Mouse (Mus musculus) forebrain, embryonic 13.5 days (tissue): ENCODE data around the gene Rpl7l1. TPM values are rescaled to one million over a fixed set of nuclear protein-coding genes. Genes with fewer than 3 reads are reported as not detected.
A peak's percentile ranks its signal among the peaks of the same experiment; 100 is the strongest.

Source experiments
- ATAC-seq: fragments of 200-750 bp; cut with Nextera tagmentation; 2 replicates; pipeline ENCODE4 v1.8.0; 2017
- H3K27ac ChIP-seq: fragments of 300-500 bp; sonication (generic); 2 replicates; pipeline ENCODE4 v1.5.1; 2015; ENCODE audit warnings: inconsistent platforms, mild to moderate bottlenecking, moderate library complexity
- H3K27me3 ChIP-seq: fragments of 300-500 bp; sonication (generic); 2 replicates; pipeline ENCODE4 v1.6.1; 2015; ENCODE audit warnings: mild to moderate bottlenecking, inconsistent platforms
- H3K36me3 ChIP-seq: fragments of 300-500 bp; sonication (generic); 2 replicates; pipeline ENCODE4 v1.6.1; 2015; ENCODE audit warnings: mild to moderate bottlenecking, inconsistent platforms; ENCODE audit not compliant: poor library complexity, severe bottlenecking
- H3K4me1 ChIP-seq: fragments of 300-500 bp; sonication (generic); 2 replicates; pipeline ENCODE4 v1.6.1; 2015; ENCODE audit warnings: inconsistent platforms
- H3K4me2 ChIP-seq: fragments of 300-500 bp; sonication (generic); 2 replicates; pipeline ENCODE4 v1.6.1; 2015; ENCODE audit warnings: inconsistent platforms, mild to moderate bottlenecking, moderate library complexity
- H3K4me3 ChIP-seq: fragments of 300-500 bp; sonication (generic); 2 replicates; pipeline ENCODE4 v1.5.1; 2015; ENCODE audit warnings: mild to moderate bottlenecking, inconsistent platforms
- H3K9ac ChIP-seq: fragments of 300-500 bp; sonication (generic); 2 replicates; pipeline ENCODE4 v1.6.1; 2015; ENCODE audit warnings: mild to moderate bottlenecking, inconsistent platforms
- H3K9me3 ChIP-seq: fragments of 300-500 bp; sonication (generic); replicated peaks from 2 replicates; pipeline ENCODE4 v1.6.1; 2016; ENCODE audit warnings: inconsistent platforms
- WGBS: fragments of 180-500 bp; shearing (Covaris S2); methylation state at CpG from one replicate; pipeline ENCODE4 v1.1.7; 2015; 5-methylcytosine and 5-hydroxymethylcytosine counted together
- polyA plus RNA-seq: library from polyadenylated mRNA; unstranded; fragments of >200 nt; fragmentation: Nextera tagmentation; extraction: Ambion mirVana; gene quantifications from 2 replicates; pipeline ENCODE4 v1.2.1, GENCODE M21; 2015

Rpl7l1 gene
- polyA plus RNA-seq, 1 experiment from 2014 or later: 143 TPM

DNA sequence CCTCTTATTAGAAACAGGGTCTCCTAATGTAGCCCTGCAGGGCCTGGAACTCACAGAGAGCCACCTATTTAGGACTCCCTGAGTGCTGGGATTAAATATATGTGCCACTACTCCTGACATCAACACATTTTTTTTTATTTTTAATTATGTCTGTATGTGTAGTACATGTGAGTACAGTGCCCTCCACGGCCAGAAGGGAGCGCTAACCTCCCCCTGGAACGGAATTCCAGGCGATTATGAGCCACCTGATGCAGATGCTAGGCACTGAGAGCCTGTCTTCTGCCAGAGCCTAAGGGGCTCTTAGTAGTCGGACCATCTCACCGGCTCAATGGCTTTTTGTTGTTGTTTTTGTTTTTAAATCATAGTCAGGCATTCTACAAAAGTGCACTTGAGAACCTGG lies 54.5 kb downstream of the Rpl7l1 start:
- peaks cover 15% of the 10 kb centered on the region for H3K27me3 ChIP-seq
- no peak overlapping the region for H3K4me2 ChIP-seq
- no peaks in the 10 kb centered on the region for H3K9me3 ChIP-seq
- H3K36me3 ChIP-seq: peaks cover 22% of the 10 kb centered on the region
- H3K9ac ChIP-seq: no peak overlapping the region
- no peaks in the 10 kb centered on the region for H3K4me1 ChIP-seq
- WGBS: 45% methylated on average over 6 of the region's 6 CpGs
- H3K4me3 ChIP-seq: no peak overlapping the region
- H3K27ac ChIP-seq: no peak overlapping the region
- no peak for ATAC-seq

DNA sequence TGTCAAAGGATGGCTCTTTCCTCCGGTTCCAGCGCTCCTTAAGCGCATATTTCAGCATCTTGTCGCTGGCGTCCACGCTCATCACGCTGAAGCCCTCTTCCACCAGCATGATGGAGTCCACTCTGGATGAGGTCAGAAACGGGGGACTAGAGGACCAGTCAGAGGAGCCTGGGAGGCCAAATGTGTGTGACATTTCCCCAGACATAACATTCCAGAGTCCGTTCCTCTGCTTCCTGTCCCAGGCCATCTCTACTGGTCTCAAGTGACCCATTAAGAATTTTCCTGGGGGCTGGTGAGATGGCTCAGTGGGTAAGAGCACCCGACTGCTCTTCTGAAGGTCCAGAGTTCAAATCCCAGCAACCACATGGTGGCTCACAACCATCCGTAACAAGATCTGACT lies 55.2 kb downstream of the Rpl7l1 start:
- H3K4me1 ChIP-seq: no peaks in the 10 kb centered on the region
- no peaks in the 10 kb centered on the region for H3K9me3 ChIP-seq
- H3K4me3 ChIP-seq: no peak overlapping the region
- H3K36me3 ChIP-seq: peaks cover 28% of the 10 kb centered on the region
- WGBS: 91% methylated on average over 11 of the region's 11 CpGs
- ATAC-seq: no peak
- H3K4me2 ChIP-seq: no peak overlapping the region
- H3K27ac ChIP-seq: no peak overlapping the region
- H3K27me3 ChIP-seq: peaks cover 15% of the 10 kb centered on the region
- H3K9ac ChIP-seq: no peak overlapping the region

DNA sequence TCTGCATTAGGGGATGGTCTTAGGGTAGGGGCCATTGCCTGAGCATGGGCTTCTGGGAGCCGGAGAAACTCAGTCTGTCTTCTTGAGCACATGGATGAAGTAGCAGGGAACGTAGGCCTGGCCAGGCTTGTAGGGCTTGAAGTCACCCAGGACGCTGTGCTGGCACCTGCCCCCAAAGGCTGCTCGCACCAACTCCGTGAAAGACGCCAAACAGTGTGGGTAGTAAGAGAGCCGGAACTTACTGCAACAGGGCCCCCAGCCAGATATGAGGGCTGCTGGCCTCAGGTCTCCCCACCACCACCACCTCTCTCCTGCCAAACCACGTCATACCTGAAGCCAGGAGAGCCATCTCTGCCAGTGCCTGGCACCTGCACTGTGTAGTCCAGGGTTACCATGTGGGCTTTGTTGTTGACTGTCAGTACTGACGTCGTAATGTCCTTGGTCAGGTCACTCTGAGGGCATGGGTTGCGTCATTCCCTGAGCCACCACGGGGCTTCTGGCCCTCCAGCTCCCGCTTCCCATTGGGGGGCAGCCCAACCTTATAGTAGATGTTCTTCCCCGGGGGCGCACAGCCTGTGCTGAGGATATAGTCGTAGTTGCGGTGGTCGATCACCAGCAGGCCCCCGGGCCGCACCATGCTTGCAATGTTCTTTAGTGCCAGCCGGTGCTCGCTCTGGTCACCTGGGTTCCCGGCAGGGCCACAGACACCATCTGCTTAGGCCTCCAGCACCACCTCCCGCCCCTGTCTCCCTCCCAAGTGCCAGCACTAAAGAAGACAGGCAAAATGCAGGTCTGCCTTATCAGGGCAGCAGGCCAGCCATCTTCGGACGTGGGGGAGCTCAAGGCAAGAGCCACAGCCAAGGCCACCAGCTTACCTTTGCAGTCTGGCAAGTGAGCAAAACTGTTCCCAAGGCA lies 56.5 kb downstream of the Rpl7l1 start:
- Histone ChIP-seq H3K9ac (no peak overlapping the region), H3K27me3 (peaks cover 15% of the 10 kb centered on the region), H3K4me2 (no peak overlapping the region), H3K36me3 (peaks cover 40% of the 10 kb centered on the region), H3K9me3 (no peaks in the 10 kb centered on the region), H3K27ac (no peak overlapping the region), H3K4me3 (no peak overlapping the region), H3K4me1 (no peaks in the 10 kb centered on the region)
- WGBS: 92% methylated on average over 26 of the region's 26 CpGs
- no peak for ATAC-seq

DNA sequence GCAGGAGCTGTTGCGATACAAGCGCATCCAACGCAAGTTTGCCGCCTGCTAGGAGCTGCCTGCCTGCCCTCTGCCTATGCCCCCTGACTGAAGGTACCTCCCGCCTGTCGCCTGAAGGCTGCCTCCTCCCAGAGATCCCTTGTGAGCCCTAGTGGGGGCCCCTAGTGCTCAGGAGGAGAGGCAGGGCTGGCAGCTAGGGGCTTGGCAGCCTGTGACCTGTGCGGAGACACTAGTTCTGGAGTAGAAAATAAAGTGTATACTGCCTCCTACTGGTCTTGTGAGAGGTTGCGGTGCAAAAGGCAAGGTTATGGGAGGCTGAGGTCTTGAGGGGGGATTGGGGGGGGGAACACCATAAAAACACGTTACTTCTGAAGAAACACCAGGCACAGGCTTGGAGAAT lies 57.2 kb downstream of the Rpl7l1 start:
- WGBS: 45% methylated on average over 9 of the region's 9 CpGs
- H3K36me3 ChIP-seq: peaks cover 47% of the 10 kb centered on the region

DNA sequence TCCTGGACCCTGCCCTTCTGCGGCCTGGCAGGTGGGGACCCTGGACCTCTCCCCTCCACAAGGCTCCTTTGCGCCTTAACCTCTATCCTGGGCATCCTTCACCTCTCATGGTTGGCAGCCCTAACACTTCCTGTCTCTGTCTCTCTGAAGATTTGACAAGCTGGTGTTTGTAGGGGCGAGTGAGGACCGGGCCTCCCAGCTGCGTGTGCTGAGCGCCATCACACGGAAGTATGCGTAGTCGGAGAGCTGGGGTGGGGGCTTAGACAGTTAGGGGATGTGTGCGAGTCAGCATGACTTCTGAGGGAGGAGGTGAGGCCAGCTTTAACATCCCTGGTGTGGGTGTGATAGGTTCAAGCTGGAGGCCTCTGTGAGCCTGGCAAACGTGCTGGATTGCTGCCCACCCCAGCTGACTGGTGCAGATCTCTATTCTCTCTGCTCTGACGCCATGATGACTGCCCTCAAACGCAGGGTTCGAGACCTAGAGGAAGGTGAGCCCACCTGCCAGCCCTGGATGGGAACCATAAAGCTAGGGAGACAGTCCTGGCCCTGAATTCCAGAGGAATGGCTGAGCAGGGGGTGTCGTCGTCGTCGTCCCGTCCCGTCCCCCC lies 57.9 kb downstream of the Rpl7l1 start:
- 81% methylated on average over 20 of the region's 20 CpGs for WGBS
- no peaks in the 10 kb centered on the region for H3K4me1 ChIP-seq
- H3K27ac ChIP-seq: no peak overlapping the region
- no peaks in the 10 kb centered on the region for H3K9me3 ChIP-seq
- no peak overlapping the region for H3K4me2 ChIP-seq
- no peak for ATAC-seq
- no peak overlapping the region for H3K4me3 ChIP-seq
- peaks cover 48% of the 10 kb centered on the region for H3K36me3 ChIP-seq
- peaks cover 14% of the 10 kb centered on the region for H3K27me3 ChIP-seq
- no peak overlapping the region for H3K9ac ChIP-seq

More for the DNA sequence above, 57.2 kb downstream of the Rpl7l1 start:
- Histone ChIP-seq H3K9ac (no peak overlapping the region; the same call in 1 of the 2 replicates), H3K27me3 (peaks cover 15% of the 10 kb centered on the region), H3K4me1 (no peaks in the 10 kb centered on the region), H3K4me3 (no peak overlapping the region), H3K27ac (no peak overlapping the region), H3K9me3 (no peaks in the 10 kb centered on the region), H3K4me2 (no peak overlapping the region)
- ATAC-seq: peak; percentile 20; the same call in 1 of the 2 replicates

Other genes with a start within 250 kb of the Rpl7l1 start
- gene Cul9, start 236.3 kb downstream of the Rpl7l1 start, polyA plus RNA-seq: 9.8 and 12.4 TPM in 2 replicates
- 4.2 and 4.4 TPM in 2 replicates for gene Srf, start 226.5 kb downstream of the Rpl7l1 start, polyA plus RNA-seq
- gene Ptk7, start 153.2 kb downstream of the Rpl7l1 start, polyA plus RNA-seq: 32.5 and 35.3 TPM in 2 replicates
- 44.3 and 47.7 TPM in 2 replicates for gene Klc4, start 136.7 kb downstream of the Rpl7l1 start, polyA plus RNA-seq
- gene Mrpl2, start 136.4 kb downstream of the Rpl7l1 start, polyA plus RNA-seq: 89.0 and 97.3 TPM in 2 replicates
- gene Cul7, start 132.3 kb downstream of the Rpl7l1 start, polyA plus RNA-seq: 33.5 and 39.0 TPM in 2 replicates
- 54.5 and 59.7 TPM in 2 replicates for gene Rrp36, start 108.3 kb downstream of the Rpl7l1 start, polyA plus RNA-seq
- gene Mea1, start 103.9 kb downstream of the Rpl7l1 start, polyA plus RNA-seq: 196 and 208 TPM in 2 replicates
- gene Klhdc3, start 101.8 kb downstream of the Rpl7l1 start, polyA plus RNA-seq: 145 and 147 TPM in 2 replicates
- gene Ppp2r5d, start 77.6 kb downstream of the Rpl7l1 start, polyA plus RNA-seq: 85.4 and 103 TPM in 2 replicates
- gene Pex6, start 71.2 kb downstream of the Rpl7l1 start, polyA plus RNA-seq: 18.9 and 21.3 TPM in 2 replicates
- 0.52 and 0.58 TPM in 2 replicates for gene Gnmt, start 53.5 kb downstream of the Rpl7l1 start, polyA plus RNA-seq
- gene Cnpy3, start 30.5 kb downstream of the Rpl7l1 start, polyA plus RNA-seq: 56.2 and 60.0 TPM in 2 replicates
- gene Ptcra, start 19.0 kb downstream of the Rpl7l1 start, polyA plus RNA-seq: 0.21 and 0.45 TPM in 2 replicates
- gene 2310039H08Rik, start 10.0 kb downstream of the Rpl7l1 start, polyA plus RNA-seq: 64.2 and 69.0 TPM in 2 replicates
- 5.2 and 5.8 TPM in 2 replicates for gene Bicral, start 75.8 kb upstream of the Rpl7l1 start, polyA plus RNA-seq
- 51.3 and 53.5 TPM in 2 replicates for gene Tbcc, start 108.0 kb upstream of the Rpl7l1 start, polyA plus RNA-seq
- not detected in 2 replicates for gene Prph2, start 127.8 kb upstream of the Rpl7l1 start, polyA plus RNA-seq
- 11.8 and 13.7 TPM in 2 replicates for gene Ubr2, start 227.9 kb upstream of the Rpl7l1 start, polyA plus RNA-seq